Mouse (Mus musculus) heart, postnatal 25 days (tissue): ENCODE results near the gene Rpl36al. TPM values are rescaled to one million over a fixed set of nuclear protein-coding genes. Genes with fewer than 3 reads are reported as not detected.

ENCODE experiments used
- DNase-seq: peaks from one replicate; pipeline ENCODE4 v3.0.0; 2022; ENCODE audit warnings: low spot score
- intact Hi-C: fragments of 180-260 bp; cut with DNase I; formaldehyde crosslinking; loops from one replicate; pipeline ENCODE4 v1.15.1; 2025
- total RNA-seq, 2 experiments: library from RNA; stranded (reverse); gene quantifications; 2 replicates each; pipeline ENCODE4 v1.2.3; 2021

Rpl36al gene
- total RNA-seq: 100 to 1,000 TPM; 224 to 242 TPM

GRCm38 (mm10) chr12:69183583-69184308 lies at the start of gene Rpl36al, which contains the start of gene Mgat2:
Gene Rpl36al (minus strand): TSS chr12:69184083.
Gene Mgat2 (plus strand): TSS chr12:69184157.
- peak; percentile 95 for DNase-seq
- intact Hi-C loops: no loop called here

GRCm38 (mm10) chr12:69229251-69229650 lies 45.4 kb upstream of the Rpl36al start:
- intact Hi-C loops: loop anchor here (5.0 kb wide), 1 partner anchor 68 kb away; the partner anchor contains the start of gene Klhdc2
- DNase-seq: no peak

GRCm38 (mm10) chr12:69227776-69228466 lies 44.0 kb upstream of the Rpl36al start, which contains the start of gene Pole2:
Gene Pole2 (minus strand): TSS chr12:69228195.
- intact Hi-C loops: loop anchor here (5.0 kb wide), 1 partner anchor 69 kb away; the partner anchor contains the start of gene Klhdc2
- peak; percentile 78 for DNase-seq

GRCm38 (mm10) chr12:69220613-69221277 lies 36.9 kb upstream of the Rpl36al start:
- DNase-seq: no peak
- intact Hi-C loops: no loop called here

GRCm38 (mm10) chr12:69216587-69216986 lies 32.7 kb upstream of the Rpl36al start:
- intact Hi-C loops: no loop called here

GRCm38 (mm10) chr12:69215000-69215785 lies 31.3 kb upstream of the Rpl36al start:
- DNase-seq: peak; percentile 44
- intact Hi-C loops: no loop called here

More at GRCm38 (mm10) chr12:69216587-69216986, 32.7 kb upstream of the Rpl36al start:
- no peak for DNase-seq

GRCm38 (mm10) chr12:69214393-69214792 lies 30.5 kb upstream of the Rpl36al start:
- intact Hi-C loops: no loop called here
- no peak for DNase-seq

GRCm38 (mm10) chr12:69213186-69213777 lies 29.4 kb upstream of the Rpl36al start:
- no peak for DNase-seq
- intact Hi-C loops: no loop called here

GRCm38 (mm10) chr12:69211057-69211456 lies 27.2 kb upstream of the Rpl36al start:
- intact Hi-C loops: no loop called here
- no peak for DNase-seq

- intact Hi-C loops: no loop called here
Observed at GRCm38 (mm10) chr12:69210056-69210979, 26.4 kb upstream of the Rpl36al start.

GRCm38 (mm10) chr12:69208520-69208919 lies 24.6 kb upstream of the Rpl36al start:
- no peak for DNase-seq
- intact Hi-C loops: no loop called here

More at GRCm38 (mm10) chr12:69210056-69210979, 26.4 kb upstream of the Rpl36al start:
- DNase-seq: no peak

GRCm38 (mm10) chr12:69207926-69208325 lies 24.0 kb upstream of the Rpl36al start:
- intact Hi-C loops: no loop called here
- no peak for DNase-seq

GRCm38 (mm10) chr12:69207396-69207795 lies 23.5 kb upstream of the Rpl36al start:
- intact Hi-C loops: no loop called here
- no peak for DNase-seq

- DNase-seq: no peak
- intact Hi-C loops: no loop called here
Observed at GRCm38 (mm10) chr12:69204052-69204833, 20.4 kb upstream of the Rpl36al start, which contains the start of gene Gm49384. Gene Gm49384 (minus strand): TSS chr12:69204267.

GRCm38 (mm10) chr12:69198985-69199384 lies 15.1 kb upstream of the Rpl36al start:
- no peak for DNase-seq
- intact Hi-C loops: loop anchor here (5.0 kb wide), 1 partner anchor 98 kb away; the partner anchor contains the start of gene Klhdc2

- DNase-seq: no peak
- intact Hi-C loops: loop anchor here (5.0 kb wide), 1 partner anchor 99 kb away; the partner anchor contains the start of gene Klhdc2
Observed at GRCm38 (mm10) chr12:69198164-69198535, 14.3 kb upstream of the Rpl36al start, which contains the start of gene Dnaaf2. Gene Dnaaf2 (minus strand): TSS chr12:69198429.
